Mouse (Mus musculus) myocyte (in vitro differentiated cells): ENCODE results near the gene Hspb8.

Experiments used
- E2F4 ChIP-seq: IDR thresholded peaks from one replicate; pipeline ENCODE4 v1.6.1; 2011; ENCODE audit warnings: mild to moderate bottlenecking, control low read depth, moderate library complexity; ENCODE audit not compliant: insufficient read depth
- MAX ChIP-seq: IDR thresholded peaks from one replicate; pipeline ENCODE4 v1.6.1; 2011; ENCODE audit warnings: low read depth, mild to moderate bottlenecking, control low read depth
- MYOD1 ChIP-seq, 3 experiments: IDR thresholded peaks; one replicate each; pipeline ENCODE4 v1.6.1; 2011; ENCODE audit warnings: control low read depth in 2 of 3, low read depth in 2 of 3, mild to moderate bottlenecking in 2 of 3, moderate library complexity in 1 of 3; ENCODE audit not compliant: insufficient read length in 2 of 3, control insufficient read depth in 1 of 3
- MYOG ChIP-seq, 3 experiments: IDR thresholded peaks; one replicate each; pipeline ENCODE4 v1.6.1; 2011; ENCODE audit warnings: control low read depth in 2 of 3, low read depth in 2 of 3, mild to moderate bottlenecking in 2 of 3; ENCODE audit not compliant: insufficient read length in 2 of 3, control insufficient read depth in 1 of 3, insufficient read depth in 1 of 3
- POLR2A ChIP-seq: IDR thresholded peaks from one replicate; pipeline ENCODE4 v1.6.1; 2011; ENCODE audit warnings: low read depth, mild to moderate bottlenecking, control low read depth, moderate library complexity; ENCODE audit not compliant: insufficient read length
- POLR2AphosphoS2 ChIP-seq: IDR thresholded peaks from one replicate; pipeline ENCODE4 v1.6.1; 2011; ENCODE audit warnings: low read depth, control low read depth; ENCODE audit not compliant: insufficient read length
- REST ChIP-seq: IDR thresholded peaks from one replicate; pipeline ENCODE4 v1.6.1; 2011; ENCODE audit warnings: mild to moderate bottlenecking, control low read depth, moderate library complexity; ENCODE audit not compliant: insufficient read depth, insufficient read length
- SRF ChIP-seq: IDR thresholded peaks from one replicate; pipeline ENCODE4 v1.6.1; 2011; ENCODE audit warnings: low read depth; ENCODE audit not compliant: control insufficient read depth, insufficient read length
- TCF12 ChIP-seq: IDR thresholded peaks from one replicate; pipeline ENCODE4 v1.6.1; 2011; ENCODE audit warnings: mild to moderate bottlenecking, control low read depth; ENCODE audit not compliant: poor library complexity, insufficient read depth, severe bottlenecking
- USF1 ChIP-seq: IDR thresholded peaks from one replicate; pipeline ENCODE4 v1.6.1; 2011; ENCODE audit warnings: low read depth, mild to moderate bottlenecking, control low read depth, moderate library complexity

- TF ChIP-seq POLR2A (no peak), MAX (no peak), TCF12 (no peak), MYOD1 (IDR thresholded peaks at IDR 0.05; ENCODE audit: control insufficient read depth in 1 of 3, insufficient read length in 2 of 3, low read depth in 2 of 3) (peak in 1 of 3 experiments; percentile 69), E2F4 (no peak), MYOG (IDR thresholded peaks at IDR 0.05; ENCODE audit: control insufficient read depth in 1 of 3, insufficient read depth in 1 of 3, insufficient read length in 2 of 3, low read depth in 2 of 3) (peak in 1 of 3 experiments; percentile 36), SRF (no peak), USF1 (no peak), POLR2AphosphoS2 (no peak), REST (no peak)
Measured at GRCm38 (mm10) chr5:116434976-116435850, 12.5 kb upstream of the Hspb8 start.
